Mouse (Mus musculus) layer of hippocampus, postnatal 36 days (tissue): ENCODE measurements around the gene Dyrk1a. TPM values are rescaled to one million over a fixed set of nuclear protein-coding genes. Genes with fewer than 3 reads are reported as not detected.
A peak's percentile ranks its signal among the peaks of the same experiment; 100 is the strongest.

Experiments used
- DNase-seq, 2 experiments: peaks; one replicate each; pipeline ENCODE4 v3.0.0; 2022
- total RNA-seq, 2 experiments: library from RNA; stranded (reverse); gene quantifications; 2 replicates each; pipeline ENCODE4 v1.2.3; 2021

Gene Dyrk1a
- total RNA-seq, 2 experiments from 2014 or later: 82.8 to 88.3 TPM

DNA sequence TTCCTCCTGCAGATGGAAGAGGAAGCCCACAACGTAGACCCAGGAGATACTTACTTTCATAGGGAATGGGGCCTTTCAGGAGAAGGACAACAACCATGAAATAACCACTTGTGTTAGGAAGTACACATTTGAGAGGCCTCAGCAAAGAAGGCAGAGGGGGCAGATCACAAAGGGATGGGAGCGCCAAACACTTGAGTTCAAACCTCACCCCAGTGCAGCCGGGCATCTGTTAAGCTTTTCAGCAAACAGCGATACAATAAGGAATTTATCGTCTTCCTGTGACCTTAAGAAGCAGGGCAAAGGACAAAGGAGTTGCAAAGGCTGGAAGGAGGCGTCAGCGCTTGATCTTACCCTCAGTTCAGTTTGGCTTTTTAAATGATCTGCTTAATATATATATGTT is 10.0 kb upstream of the Dyrk1a start:
- no peak for DNase-seq

DNA sequence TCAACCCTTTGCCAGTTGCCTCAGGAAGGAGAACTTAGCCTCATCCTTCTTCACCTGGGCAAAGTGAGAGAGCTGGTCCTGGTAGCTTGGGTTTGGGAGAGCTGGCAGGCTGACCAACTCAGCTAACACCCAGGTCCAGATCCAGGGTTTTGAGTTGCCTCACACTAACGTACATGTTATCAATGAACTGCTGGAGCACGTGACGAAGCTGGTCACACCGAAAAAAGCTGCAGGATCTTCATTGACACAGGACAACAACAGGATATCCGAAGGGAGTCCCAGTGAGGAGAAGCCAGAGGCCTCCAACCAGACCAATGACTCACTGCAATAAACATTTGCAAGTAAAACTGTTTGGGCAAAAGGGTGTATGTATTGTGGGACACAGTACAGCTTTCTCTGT is 9.2 kb upstream of the Dyrk1a start:
- DNase-seq: no peak

- no peak for DNase-seq
Observed at GRCm38 (mm10) chr16:94566124-94566523, 3.7 kb upstream of the Dyrk1a start.

- no peak for DNase-seq
Observed at GRCm38 (mm10) chr16:94566834-94567585, 2.8 kb upstream of the Dyrk1a start.

- no peak for DNase-seq
Observed at GRCm38 (mm10) chr16:94567751-94568150, 2.1 kb upstream of the Dyrk1a start.

DNA sequence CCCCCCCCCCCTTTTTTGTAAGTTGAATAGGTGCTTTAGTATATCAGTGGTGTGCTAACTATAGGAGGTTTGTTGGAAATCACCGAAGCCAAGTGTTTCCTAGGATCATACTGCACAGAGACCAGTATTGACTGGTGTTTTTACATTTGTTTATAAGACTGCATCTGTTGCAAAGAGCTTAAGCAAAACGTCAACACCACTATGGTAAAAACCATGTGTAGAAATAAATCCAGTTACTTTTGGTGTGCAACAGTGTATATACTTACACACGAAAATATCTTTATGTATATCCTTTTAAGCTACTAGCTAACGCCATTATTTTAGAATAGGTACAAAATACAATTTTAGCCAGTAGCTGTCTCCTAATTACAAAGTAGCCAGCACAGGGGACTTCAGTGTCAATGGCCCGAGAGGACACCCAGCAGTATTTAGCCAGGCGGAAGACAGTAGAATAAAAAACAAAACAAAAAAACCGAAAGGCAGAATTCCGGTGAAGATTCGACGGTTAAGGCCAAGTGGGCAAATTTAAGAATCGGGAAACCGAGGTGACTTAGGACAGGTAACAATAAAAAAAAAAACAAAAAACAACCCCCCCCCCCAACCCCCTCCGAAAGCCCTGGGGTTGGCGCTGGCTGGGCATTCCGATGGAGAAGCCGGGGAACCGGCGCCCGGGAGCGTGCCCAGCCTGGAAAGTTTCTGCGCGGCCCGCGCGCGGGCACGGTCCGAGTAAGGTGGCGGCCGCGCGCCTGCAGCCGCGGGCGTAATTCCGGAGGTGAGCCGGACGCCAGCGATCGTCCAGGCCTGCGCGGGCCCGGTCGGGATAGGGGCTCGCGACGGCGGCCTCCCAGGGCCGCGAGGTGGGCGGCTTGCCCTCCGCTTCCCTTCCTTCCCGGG is 1.2 kb upstream of the Dyrk1a start:
- no peak for DNase-seq

GRCm38 (mm10) chr16:94570361-94571041 is 691 bp downstream of the Dyrk1a start:
- peak; percentile 66 to 67 for DNase-seq

DNA sequence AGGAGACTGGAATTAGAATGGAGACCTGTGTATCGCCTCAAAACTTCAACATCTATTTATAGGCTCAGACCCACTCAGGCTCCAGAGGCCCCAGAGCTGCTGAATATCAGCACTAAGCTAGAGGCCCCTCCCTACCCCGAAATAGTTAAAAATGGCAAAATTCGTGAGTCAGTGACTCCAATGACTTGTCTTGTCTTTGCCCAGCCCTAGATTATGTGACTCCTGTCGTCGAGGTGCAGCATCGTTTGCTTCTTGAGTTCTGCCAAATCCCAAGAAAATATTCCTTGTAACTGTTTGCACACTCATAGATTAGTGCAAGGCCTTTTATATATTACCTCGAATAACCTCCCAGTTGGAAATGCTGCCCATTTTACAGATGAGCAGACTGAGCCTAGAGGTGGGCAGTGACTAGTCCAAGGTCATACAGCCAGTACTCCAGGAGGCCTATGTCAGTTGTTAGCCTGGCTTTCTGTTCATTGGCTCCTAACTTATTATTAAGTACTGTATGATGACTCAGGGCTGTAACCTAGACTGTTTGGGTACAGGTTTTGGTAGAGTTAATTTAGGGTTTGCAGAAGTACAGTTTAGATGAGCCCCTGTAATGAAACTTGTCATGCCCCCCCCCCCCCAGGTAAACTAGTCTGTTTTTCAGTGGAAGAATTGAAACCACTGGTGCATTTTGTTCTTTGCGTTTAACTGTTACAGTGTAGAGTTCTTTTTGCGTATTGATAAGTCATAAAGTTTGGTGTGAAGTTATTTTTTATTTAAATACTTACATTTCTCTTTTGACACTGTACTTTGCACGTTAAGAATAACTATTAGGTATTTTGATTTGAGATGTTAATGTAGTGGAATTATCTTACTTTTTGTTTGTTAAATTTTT is 1.5 kb downstream of the Dyrk1a start:
- DNase-seq: no peak

- no peak for DNase-seq
Observed at GRCm38 (mm10) chr16:94572422-94572821, 2.6 kb downstream of the Dyrk1a start.

GRCm38 (mm10) chr16:94574025-94574717 is 4.4 kb downstream of the Dyrk1a start:
- DNase-seq: no peak

- no peak for DNase-seq
Observed at GRCm38 (mm10) chr16:94574718-94575094, 4.9 kb downstream of the Dyrk1a start.

DNA sequence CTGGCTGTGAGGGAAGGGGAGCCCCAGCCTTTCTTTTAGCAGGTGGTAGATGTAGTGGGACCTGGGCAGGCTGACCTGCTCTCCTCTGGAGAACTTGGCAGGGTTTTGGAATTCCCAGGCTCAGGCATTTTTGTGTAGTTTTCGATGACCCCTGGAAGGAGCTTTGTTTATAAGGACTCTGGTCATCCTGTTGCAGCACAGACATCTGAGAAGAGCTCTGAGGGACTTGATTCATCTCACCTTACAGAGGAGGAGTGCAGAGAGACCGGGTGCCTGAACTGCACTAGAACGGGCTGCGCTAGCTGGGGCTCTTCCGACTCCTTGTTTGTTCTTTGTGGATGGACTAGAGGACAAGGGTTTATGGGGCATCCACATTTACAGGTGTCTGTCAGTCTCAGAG is 5.9 kb downstream of the Dyrk1a start:
- no peak for DNase-seq

DNA sequence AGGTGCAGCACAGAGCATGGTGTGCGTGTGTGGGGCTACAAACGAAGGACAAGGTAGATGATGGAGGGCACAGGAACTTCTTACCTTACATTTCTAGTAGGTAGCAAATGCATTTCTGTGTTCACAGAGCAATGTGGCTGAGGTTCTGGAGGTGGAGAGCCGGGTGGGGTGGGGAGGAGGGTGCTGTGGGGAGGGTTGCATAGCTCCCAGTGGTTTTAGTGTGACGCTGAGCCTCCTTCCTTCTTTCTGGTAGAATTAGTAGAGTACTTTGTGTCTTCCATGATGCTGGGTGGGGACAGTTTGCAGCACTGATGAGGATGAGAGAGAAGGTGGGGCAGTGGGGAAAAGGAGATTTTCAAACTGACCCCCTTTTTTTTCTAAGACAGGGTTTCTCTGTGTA is 9.5 kb downstream of the Dyrk1a start:
- DNase-seq: no peak

- no peak for DNase-seq
Observed at GRCm38 (mm10) chr16:94580844-94581405, 11.1 kb downstream of the Dyrk1a start.

- no peak for DNase-seq
Observed at GRCm38 (mm10) chr16:94586349-94586990, 16.7 kb downstream of the Dyrk1a start.

DNA sequence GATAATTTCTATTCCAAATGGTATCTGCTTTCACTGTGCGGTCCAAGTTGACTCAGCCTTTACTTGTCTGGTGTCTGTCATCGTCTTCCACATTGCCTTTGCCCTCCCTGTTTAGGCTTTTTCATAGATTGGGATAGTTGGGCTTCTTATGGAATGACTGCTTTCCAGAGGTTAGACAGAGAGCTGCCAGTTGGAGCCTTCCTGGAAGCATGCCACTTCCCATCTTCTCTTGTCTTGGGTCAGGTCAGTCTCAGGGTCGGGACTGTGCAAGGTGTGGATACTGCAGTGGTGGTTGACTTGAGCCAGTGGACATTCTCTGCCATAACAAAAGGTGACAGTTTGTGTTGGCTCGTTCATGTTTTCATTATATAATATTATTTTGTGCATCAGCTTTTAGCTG is 17.7 kb downstream of the Dyrk1a start:
- no peak for DNase-seq

- DNase-seq: no peak
Observed at GRCm38 (mm10) chr16:94588171-94588570, 18.4 kb downstream of the Dyrk1a start.

DNA sequence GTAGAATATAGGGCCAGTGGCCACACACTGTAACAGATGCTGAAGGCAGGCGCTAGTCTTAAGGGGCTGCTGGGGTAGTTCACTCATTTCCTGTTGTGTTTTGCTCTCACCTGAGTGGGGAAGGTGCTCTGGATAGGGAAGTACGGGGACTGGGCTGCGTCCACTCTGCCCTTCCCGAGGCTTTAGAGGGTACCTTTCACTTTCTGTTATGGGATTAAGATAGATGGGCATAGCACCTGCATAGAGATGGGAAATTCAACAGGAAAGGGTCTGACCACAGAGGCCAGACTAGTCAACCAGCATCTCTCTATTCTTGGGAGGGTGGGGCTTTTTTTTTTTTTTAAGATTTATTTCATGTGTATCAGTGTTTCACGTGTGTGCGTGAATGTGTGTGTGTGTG is 19.2 kb downstream of the Dyrk1a start:
- DNase-seq: no peak

DNA sequence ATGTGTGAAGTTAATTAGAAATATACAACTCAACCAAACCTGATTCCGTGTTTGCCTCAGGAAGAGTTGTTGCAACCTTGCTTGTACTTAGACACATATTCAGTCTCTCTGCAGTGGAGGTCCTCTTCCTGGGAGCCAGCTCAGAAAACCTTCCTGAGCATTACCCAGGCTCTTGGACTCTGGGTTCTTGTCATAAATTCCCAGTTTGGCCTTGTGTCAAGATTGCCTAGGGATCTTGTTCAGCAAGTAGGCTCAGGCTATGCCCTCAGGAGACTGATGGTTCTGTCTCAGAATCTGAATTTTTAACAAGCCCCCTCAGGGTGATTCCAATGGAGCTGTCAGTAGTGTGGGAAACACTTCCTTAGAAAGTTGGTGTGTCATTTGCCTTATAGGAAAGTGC is 19.8 kb downstream of the Dyrk1a start:
- DNase-seq: no peak

GRCm38 (mm10) chr16:94590214-94590613 is 20.4 kb downstream of the Dyrk1a start:
- DNase-seq: no peak

- no peak for DNase-seq
Observed at GRCm38 (mm10) chr16:94590977-94591376, 21.2 kb downstream of the Dyrk1a start.
